Mouse (Mus musculus) B cell, adult 2 months (primary cell): ENCODE measurements at regions not wholly inside any gene's neighbourhood (a gene's known extent, or its start where the extent isn't known, plus 50 kb on each side); places are given as distances from the start of the nearest gene placed in this dataset.

Source experiments
- DNase-seq, 2 experiments: peaks; one replicate each; pipeline ENCODE4 v3.0.0; 2022

DNA sequence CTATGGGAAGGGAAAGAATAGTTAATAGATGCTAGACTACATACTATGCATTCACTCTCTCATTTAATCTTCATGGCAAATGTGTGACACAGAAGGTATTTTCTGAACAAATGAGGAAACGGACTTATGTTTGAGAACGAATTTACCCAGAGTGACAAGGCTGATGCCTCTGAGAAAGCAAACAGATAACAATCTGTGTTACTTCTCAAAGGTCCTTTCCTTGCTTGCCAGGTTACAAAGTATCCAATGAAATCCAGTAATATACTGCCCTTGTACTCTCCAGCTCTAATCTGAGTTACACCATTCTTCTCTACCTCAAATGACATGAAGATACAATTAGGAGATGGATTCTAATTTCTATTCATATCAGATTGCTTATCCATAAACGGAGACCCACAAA, 183.8 kb upstream of the Fgf13 start:
- DNase-seq, result no peak

DNA sequence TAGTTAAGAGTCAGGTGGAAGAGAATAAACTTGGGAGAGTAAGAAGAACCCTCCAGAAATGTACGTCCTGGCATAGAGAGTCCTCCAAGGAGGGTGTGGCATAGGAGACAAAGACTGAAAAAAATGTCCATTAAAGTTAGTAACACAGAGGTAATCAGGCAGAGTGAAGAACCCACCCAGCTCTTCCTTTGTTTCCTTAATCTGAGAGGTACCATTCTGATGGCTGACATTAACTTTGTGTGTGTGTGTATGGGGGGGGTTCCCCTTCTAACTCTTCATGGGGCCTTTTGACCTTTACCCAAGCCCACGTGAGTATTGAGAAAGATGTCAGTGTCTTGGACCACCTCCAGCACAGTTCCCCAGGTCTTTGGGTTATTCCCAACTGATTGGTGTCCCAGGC, 135.9 kb upstream of the Fgf13 start:
- DNase-seq, result no peak

DNA sequence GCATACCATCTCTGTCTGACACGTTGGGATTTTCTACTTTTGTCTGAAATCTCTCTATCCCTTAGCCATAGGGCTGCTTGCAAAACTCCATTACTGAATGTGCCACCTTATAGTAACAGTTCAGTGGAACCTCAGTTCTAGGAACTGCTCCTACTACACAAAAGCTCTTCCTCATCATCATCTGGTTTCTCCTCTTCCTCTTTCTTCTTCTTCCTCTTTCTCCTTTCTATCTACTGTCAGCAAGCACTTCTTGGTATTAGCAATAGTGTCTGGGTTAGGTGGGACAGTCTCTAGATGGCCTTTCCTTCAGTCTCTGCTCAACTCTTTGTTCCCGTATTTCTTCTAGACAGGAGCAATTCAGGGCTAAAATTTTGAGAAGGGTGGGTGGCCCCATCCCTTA, 133.2 kb upstream of the Fgf13 start:
- no peak for DNase-seq

DNA sequence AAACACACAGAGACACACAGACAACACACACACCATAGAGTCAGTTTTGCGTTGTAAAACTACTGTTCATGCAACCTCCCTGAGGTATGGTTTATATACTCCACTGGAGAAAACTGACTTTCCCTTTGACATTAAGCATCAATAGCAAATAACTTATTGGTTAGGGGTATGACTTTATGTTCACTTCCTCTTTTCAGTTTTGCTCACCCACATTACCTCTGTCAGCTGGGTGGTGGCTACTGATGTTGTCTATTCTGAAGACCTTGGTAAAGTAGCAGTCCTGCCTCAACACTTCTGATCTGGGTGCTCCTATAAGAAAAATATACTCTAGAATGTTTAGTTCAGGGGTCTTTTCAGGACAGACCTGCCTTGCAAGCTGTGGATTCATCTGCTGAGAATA, 131.9 kb upstream of the Fgf13 start:
- DNase-seq, result peak in 1 of 2 experiments; percentile 1

DNA sequence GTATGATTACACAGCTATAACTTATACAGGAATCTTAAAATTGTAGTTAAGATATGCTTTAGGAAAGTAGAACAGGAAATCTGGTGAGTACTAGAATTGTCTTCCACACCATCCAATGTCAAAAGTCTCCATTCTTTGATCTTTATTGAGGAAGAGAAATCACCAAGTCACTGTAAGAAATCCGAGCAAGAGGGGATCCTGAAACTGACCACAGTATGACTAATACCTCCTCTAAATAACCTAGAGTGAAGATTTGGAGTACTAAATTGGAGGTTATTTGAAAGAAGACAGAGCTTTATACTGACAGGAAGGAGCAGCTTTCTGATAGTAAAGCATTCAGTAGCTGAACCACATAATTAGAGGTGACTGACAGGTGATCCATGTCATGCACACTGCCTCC, 125.2 kb upstream of the Fgf13 start:
- DNase-seq, result no peak

DNA sequence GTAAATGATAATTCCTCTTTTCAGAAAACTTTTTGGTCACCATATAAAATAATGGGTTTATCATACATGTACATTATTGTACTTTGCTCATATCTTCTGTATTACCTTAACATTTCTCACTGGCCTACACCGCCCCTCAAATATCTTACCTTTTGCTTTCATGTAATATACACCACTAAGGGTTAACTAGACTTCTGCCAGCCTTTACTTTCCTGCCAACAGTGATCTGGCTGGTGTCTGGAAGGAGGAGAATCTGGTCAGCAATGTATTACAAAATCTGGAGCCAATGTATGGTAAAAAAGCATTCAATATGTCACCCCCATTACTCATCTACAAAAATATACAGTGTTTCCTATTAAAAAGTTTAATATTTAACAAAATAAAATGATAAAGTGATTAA, 122.6 kb upstream of the Fgf13 start:
- DNase-seq, result no peak

DNA sequence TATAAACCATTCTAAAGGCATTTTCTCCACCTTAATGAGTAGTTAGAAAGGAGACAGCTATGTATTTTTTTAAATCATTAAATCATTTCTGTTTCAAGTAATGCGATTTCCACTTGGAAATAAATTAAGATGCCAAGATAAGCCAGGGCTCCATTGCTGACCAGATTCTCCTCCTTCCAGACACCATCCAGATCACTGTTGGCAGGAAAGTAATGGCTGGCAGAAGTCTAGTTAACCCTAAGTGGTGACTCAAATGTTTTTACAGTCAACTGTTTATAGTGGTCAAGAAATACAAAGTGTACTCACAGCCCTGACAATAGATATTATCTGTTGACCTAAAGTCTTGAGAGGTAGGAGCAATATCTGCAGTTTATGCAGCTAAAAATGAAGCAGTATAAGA, 121.7 kb upstream of the Fgf13 start:
- no peak for DNase-seq
